Mouse (Mus musculus) gastrocnemius, postnatal 4 days (tissue): Measurements from ENCODE around the gene Ptdss2. TPM values are rescaled to one million over a fixed set of nuclear protein-coding genes. Genes with fewer than 3 reads are reported as not detected.

Experiments
- DNase-seq, 2 experiments: peaks; one replicate each; pipeline ENCODE4 v3.0.0; 2021 to 2022; ENCODE audit warnings: low spot score in 2 of 2, mixed read lengths in 2 of 2
- long read RNA-seq, 2 experiments: library from polyadenylated mRNA; stranded (forward); transcript quantifications; one replicate each; pipeline ENCODE4 v2.0.0; 2021
- total RNA-seq, 2 experiments: library from RNA; stranded (reverse); gene quantifications; 2 replicates each; pipeline ENCODE4 v1.2.3; 2021

The Ptdss2 gene
- 10 to 100 TPM; 22.6 to 29.0 TPM for total RNA-seq
- long read RNA-seq, experiment 1, transcript Ptdss2-201 (12 exons, 3,624 nt): major isoform, 12 of 19 reads
- long read RNA-seq, experiment 1, partial matches to known transcripts: 2 of 19 reads
- long read RNA-seq, experiment 1, other reads (novel, unspliced or antisense): 4 of 19 reads
- long read RNA-seq, experiment 2, transcript Ptdss2-201 (12 exons, 3,624 nt): major isoform, 15 of 19 reads
- long read RNA-seq, experiment 2, partial matches to known transcripts: 1 of 19 reads
- long read RNA-seq, experiment 2, other reads (novel, unspliced or antisense): 2 of 19 reads

DNA sequence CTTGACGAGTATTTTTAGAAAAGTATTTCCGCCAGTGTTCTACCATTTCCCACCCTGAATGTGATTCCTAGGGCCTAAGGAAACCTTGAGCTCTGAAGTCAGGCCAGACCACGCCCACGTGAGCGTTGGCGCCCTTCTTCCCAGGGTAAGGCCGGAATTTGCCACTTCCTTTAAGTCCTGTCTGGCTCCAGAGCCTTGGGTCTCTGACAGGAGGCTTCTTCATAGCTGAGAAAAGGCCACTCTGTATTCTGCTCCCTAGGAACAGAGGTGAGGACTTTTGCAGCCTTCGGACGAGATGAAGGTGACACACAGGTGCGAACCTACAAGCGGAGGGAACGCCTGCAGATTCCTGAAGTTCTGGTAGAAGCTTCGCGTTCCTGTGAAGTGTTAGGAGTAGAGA, at the start of gene Ptdss2:
Gene Ptdss2 (plus strand): TSS at position 138 of the 400 bp plus-strand sequence.
- DNase-seq: no peak

DNA sequence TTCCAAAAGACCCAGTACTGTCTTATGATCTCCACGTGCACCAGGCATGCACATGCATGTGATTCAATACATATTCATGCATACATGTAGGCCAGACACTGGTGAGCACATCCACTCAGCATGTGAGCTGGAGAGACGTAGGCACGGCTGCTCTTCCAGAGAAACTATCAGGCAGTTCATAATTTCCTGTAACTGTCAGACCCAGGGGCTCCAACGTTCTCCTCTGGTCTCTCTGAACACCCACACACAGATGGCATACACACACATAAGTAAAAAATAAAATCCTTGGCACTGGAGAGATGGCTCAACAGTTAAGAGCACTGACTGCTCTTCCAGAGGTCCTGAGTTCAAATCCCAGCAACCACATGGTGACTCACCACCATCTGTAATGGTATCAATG, 48.4 kb upstream of the Ptdss2 start:
- no peak for DNase-seq

DNA sequence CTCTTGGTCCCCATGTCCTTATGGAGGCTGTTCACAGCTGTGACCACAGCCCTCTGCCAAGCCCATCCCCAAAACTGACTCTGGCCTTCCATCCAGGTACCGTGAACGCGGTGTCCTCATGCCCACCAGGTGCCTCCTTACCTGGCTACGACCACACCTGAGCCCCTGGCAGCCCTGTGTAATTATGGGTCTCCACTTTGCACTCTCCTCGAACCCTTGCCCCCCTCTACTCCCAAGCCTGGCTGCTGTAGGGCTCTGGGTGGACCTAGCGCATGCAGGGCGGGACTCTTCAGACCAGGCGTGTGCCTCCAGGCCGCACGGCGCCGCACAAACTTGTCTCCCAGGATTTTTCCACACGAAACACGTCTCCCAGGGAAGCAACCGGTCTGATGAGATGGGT, 44.3 kb upstream of the Ptdss2 start, which contains the start of gene Pkp3:
Gene Pkp3 (plus strand): TSS at position 378 of the 400 bp plus-strand sequence.
- no peak for DNase-seq

DNA sequence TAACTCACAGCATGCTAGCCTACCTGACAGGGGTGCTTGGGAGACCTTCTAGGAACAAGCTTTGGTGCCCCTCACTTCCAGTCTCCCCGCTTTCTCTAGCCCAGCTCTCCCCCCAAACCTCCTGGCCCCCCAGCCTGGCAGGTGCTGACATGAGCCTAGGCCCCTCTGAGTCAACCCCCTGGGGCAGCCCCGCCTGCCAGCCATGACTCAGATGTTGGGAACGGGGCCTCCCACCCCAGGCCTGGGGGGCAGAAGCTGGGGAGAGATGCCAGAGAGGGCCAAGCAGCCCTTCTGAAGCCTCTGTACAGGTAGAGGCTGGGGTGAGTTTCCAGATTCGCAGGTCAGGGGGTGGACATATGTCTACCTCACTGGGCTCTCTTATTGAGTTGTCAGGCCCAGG, 43.3 kb upstream of the Ptdss2 start:
- DNase-seq: no peak

DNA sequence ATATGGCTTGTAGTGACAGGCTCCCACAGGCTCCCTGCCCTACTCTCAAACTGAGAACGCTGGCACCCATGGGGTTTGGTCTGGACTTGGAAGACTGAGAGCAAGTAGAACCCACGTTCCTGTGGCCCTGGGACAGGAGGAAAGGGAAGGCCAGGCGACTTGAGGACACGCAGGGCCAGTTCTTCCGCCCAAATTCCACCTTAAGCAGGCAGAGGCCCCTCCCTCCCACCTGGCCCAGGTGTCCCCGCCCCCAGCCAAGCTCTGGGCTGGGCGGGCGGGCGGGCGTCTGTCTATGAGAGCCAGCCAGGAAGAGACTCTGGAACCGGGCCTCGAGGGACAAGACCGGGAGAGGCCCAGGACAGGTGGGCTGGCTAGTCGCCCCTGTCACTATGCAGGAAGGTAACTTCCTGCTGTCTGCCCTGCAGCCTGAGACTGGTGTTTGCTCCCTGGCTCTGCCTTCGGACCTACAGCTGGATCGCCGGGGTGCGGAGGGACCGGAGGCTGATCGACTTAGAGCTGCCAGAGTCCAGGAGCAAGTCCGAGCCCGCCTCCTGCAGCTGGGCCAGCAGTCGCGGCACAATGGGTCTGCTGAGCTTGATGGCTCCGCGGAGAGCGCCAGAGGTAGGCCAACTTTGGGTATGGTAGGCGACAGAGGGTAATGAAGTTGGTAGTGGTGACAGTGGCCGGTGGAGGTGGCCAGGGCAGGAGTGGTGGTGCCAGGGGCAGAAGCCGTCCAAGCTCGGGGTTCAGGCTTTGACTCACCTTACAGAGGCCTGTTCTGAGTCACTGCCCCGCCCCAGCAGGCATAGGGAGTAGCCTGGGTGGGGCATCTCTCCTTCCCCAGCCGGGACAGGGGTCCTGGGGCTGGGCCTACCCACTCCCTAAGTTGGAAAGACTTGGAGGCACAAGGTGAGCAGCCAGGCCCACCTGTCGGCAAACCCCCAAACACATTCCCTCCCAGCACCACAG, 42.4 kb upstream of the Ptdss2 start:
- no peak for DNase-seq

DNA sequence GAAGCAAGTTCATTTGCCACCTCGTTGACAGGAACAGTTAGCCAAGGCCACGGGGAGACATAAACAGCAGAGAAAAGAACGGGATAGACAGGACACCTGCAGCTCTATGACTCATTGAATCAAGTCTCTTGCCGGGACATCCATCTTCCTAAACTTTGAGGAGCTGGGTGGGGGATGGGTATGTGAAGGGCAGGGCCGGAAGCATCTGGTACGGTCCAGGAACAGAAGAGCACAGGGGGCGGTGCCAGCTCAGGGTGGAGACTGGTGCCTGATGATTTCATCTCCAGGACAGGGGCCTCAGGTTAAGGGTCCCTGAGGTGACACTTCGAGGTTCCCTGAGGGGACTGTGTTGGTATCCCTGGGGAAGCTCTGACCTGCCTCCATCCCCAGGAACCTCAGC, 34.3 kb upstream of the Ptdss2 start:
- DNase-seq: no peak

DNA sequence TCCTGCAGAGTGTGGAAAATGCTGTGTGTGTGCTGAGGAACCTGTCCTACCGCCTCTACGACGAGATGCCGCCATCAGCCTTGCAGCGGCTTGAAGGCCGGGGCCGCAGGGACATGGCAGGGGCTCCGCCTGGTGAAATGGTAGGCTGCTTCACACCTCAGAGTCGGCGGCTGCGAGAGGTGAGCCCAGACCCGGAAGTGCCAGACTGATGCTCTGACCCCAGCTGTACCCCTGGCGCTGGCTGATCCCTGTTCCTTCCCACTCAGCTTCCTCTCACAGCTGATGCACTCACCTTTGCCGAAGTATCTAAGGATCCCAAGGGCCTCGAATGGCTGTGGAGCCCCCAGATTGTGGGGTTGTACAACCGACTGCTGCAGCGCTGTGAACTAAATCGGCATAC, 33.7 kb upstream of the Ptdss2 start:
- no peak for DNase-seq

DNA sequence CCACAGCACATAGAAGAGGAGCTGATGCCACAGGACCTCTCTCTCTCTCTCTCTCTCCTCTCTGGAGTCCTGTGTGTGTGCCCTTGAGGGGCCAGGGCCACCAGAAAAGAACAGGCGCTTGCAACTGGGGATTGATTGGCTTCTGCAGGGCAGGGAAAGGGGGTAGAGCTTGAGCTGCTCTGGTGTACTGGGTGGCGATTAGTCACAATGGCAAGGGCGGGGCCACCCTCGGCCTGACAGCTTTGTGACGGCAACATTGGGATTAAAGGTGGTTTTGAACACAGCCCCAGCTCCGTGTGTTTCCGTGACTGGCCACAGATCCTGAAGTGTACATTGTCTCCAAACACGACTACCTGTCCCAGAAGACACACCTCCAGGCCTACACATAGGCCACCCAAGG, 32.0 kb upstream of the Ptdss2 start:
- DNase-seq: no peak

DNA sequence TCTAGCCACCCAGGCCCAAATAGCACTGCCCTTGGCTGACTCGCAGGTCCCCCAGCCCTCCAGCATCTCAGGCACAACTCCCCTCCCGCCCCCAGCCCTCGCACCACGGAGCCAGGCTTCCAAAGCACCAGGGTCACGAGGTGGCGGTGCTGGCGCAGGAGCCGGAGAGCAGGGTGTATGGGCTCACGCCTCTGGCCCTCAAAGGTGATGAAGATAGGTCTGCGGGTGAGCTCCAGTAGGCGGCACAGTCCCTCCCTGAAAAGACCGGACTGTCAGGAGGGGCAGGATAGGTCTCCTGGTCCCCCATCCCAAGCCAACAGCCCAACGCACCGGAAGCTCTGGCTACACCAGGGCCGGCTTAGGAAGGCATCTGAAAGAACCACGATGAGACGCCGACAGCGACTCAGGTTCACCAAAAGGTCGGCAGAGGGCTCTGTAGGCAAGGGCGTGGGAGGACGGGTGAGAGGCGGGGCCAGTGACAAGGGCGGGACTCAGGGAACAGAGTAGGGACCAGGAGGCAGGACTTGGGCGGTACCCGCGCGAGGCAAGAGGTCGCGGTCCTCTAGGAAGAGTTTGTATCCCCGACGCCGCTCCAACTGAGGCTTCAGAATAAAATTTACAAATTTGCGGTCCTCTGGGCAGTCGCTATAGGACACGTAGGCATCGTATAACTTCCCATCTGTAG, 30.0 kb upstream of the Ptdss2 start:
- DNase-seq: peak; percentile 62 to 80

DNA sequence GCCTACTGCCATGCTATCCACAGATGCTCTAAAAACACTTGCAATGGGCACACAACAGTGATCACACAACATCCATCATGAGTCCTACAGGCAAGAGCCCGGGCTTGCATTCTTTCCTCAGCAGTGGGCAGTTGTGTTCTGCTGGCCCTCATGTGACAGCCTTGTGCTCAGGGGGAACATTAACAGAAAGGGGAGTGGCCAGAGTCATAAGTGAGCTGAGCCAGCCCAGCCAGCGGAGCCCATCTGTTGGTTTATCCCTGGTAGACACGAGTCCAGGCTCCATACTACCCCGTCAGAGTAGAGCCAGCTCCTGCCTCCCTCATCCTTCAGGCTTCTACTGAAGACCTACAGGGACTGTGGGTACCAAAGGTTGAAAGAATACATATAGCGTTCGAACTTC, 28.2 kb upstream of the Ptdss2 start:
- no peak for DNase-seq

DNA sequence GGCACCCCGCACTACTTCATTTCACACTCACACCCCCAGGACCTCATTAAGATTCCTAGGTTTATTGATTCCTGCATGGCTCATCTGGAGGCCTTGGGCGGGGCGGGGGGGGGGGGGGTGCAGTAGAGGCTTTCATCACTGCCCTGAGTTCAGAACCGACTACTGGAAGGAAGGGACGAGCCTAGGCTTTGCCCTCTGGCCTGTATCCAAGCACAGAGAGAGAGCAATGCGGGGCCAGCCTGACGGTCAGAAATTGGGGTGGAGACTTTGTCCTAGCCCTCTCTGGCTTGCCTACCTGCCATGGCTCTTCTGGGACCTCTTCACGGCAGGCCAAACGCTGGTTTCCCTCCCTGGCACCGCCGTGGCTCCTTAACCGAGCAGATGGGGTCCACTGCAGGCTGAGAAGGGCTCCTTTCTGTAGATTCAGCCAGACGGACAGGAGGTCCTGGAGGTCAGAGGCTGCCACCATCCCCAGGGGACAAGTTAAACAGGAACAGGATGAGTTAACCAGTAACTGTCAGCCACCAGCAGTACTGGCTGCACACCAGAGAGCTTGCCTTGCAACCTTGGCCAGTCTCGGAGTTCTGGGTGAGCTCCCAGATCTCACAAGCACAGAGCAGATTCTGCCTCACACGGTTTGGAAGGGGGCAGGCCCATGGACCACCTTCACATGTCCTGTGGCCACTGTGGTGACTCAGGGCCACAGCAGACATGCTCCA, 27.5 kb upstream of the Ptdss2 start:
- DNase-seq: no peak

DNA sequence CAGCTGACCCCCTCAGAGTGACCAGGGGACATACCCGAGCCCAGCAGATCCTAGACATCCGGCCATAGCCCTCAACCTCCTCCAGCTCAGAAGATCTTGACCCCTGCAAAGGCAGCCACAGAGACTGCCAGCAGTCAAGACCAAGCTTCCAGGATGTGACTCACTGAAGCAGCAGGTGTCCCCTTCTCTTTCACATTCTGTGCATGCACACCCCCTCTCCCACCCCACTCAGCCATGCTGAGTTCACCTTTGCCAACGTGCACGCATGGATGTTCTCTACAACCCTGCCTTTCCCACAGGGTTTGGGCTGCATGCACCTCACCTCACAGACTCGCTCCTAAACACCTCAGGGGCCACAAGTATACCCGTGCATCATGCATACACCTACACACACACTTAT, 26.2 kb upstream of the Ptdss2 start:
- no peak for DNase-seq

DNA sequence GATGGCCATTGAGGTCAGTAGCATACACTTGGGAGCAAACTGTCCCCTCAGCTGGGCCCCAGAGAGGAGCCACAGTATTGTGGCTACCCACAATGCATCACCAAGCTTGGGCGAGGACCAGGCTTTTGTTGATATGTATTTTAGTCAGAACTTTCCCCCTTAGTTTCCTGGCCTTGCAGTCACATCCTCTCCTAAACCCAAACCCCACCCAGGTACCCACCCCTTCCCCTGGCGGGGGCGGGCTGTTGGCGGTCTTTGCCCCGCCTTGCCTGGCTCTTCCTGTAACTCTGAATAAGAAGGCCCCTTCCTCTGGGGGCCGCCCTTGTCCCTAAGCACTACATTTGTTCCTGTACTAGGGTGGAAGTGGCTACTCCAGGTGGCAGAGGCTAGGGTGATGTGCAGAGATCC, 25.5 kb upstream of the Ptdss2 start:
- DNase-seq: peak in 1 of 2 experiments; percentile 38

DNA sequence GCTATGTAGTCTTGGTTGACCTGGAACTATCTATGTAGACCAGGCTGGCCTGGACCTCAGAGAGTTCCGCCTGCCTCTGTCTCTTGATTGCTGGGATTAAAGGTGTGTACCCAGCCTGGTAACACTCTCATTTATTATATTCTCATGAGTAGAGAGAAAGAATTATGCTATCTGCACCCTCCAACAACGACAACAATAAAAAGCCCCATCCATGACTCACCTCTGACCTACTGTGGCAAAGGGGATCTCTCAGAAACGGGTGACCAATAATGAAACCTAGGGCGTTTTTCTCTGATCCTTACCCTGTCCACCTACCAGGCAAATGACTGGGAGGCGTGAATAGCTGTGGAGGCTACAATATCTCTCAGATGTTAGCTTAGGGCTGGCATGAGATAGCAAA, 25.0 kb upstream of the Ptdss2 start:
- no peak for DNase-seq

DNA sequence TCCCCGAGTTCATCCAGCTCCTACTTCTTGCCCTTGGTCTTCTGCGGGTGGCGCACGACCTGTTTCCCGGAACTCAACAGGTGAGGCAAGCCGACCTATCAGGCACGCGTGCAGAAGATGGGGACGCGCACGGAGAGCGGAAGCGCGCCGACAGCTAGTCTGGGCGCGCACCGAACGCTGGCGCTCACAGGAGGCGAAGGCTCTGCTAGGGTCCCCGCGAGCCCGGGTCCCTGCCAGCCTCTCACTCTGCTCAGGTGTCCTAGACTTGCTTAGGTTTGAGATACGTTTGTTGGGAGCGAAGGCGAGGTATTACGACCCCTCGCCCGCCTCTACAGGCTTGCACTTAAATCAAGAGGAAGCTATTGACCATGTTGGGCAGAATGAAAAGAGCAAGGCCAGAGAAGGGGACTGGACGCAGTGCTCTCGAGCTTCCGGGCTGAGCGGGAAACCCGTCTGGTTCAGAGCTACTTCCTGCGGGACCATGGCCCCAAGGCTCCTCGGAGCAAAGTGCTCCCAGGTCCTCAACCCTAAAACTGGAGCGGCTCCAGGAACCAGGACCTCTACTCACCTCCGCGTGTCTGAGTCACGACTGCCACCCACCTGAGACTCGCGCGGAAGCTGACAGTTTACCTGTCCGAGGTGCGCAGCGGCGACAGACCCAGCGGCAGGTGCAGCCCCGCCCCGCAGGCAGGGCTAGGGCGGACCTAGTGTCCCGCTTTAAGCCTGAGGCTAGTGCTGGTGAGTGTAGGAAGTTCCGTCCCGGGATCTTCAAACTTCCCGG, 22.1 kb upstream of the Ptdss2 start, which contains the start of gene Sigirr:
Gene Sigirr (minus strand): TSS at position 662 of the 781 bp plus-strand sequence.
- DNase-seq: no peak

DNA sequence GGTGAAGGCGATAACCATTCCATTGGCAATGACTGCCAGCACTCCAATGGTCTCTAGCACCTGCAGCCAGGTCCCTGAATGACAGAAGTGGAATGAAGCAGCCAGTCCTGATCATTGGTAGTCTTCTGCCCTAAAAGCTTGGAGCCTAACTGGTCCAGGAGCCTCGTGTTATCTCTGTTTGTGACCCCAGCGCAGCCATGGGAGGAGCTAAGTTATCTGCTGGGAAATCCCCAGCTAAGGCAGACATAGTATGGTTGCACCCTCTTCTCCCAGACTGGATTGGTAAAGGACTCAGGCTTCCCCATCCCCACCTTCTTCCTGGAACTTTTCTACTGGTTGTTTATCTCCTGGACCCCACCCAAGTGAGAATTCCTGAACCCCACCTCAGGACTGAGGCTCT, 19.0 kb upstream of the Ptdss2 start:
- DNase-seq: no peak

DNA sequence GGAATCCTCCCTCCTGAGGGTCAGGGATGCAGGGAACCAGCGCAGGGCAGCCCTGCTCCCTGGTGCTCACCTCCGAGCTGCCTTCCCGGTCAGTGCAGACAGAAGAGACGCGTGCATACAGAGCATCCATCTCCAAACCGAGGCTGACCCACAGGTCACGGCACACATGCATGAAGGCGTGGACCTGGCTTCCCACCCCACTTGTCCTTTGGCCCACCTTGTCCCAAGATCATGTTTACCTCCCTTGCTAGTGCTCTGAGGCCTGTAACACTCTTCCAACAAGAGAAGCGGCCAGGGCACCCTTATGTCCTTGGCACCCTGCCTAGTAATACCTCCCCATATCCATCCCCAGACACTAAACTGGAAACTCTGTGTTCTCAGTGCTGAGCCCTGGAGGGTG, 6.3 kb upstream of the Ptdss2 start:
- DNase-seq: no peak

DNA sequence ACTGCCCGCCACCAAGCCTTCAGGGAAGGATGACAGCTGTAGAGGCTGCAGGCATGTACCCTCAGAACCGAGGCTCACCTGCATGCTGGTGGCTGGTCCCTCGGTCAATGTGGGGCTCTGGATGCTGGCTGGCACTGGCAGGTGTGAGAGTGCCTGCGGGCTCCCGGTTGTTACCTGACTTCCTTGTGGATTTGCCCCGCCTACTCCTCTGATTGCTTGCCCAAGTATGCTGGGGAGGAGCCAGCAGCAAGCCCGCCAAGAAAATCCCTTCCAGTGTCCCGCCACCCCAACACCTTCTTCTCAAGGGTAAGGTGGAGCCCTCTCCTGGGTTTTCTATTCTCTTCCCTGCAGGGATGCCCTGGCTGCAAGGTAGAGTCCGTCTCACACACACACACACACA, 4.5 kb upstream of the Ptdss2 start, which contains the start of gene Ano9:
Gene Ano9 (minus strand): TSS at position 171 of the 400 bp plus-strand sequence.
- DNase-seq: no peak

DNA sequence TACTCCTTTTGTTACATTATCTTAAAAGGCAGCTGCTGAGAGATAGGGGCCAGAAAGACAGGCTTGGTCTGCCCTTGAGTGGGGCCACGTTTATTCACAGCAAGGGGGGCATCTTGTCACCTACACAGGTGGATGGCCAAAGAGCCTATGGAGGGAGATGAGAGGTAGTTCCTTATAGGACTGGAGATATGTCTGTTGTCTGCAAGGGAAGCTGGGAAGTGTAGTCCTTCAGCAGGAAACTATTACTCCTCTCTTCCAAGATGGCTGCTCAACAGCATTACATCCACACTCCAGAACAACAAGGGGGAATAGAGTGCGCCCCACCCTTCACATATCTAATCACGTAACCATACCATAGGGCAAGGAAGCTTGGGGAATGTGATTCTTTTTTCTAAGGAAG, 2.7 kb upstream of the Ptdss2 start:
- no peak for DNase-seq

DNA sequence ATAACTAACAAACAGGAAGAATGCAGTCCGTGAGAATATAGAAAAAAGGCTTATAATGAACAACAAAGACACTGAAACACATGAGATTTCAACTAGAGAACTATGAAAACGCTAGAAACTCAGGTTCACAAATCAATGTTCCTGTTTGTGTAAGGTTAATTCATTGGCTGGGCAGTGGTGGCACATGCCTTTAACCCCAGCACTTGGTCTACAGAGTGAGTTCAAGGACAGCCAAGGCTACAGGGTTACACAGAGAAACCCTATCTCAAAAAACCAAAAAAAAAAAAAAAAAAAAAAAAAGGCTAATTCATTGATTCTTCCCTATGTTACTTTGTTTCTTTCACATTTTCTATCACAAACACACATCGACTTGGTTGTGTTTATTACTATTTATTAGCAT, 1.6 kb upstream of the Ptdss2 start:
- no peak for DNase-seq
